Mouse (Mus musculus): ENCODE measurements around the gene C1galt1.

C1galt1 gene

DNA sequence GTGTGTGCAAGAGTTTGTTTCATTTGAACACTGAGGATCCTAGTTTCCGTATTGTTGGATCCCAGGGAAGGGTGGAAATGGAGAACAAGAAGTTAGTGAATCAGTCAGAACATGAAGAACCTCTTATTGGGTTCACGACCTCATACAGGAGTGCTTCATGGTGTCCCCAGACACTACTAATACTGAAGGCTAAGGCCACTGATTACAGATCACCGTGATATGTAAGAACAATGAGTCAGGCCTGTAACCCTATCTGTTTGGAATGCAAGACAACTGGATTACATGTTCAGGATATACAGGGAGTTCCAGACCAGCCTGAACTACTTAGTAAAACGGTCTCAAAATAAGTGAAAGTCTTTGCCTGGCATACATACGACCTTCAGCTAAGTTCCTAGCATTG is 13.9 kb downstream of the C1galt1 start:
- CTCF ChIA-PET: no interaction called here

DNA sequence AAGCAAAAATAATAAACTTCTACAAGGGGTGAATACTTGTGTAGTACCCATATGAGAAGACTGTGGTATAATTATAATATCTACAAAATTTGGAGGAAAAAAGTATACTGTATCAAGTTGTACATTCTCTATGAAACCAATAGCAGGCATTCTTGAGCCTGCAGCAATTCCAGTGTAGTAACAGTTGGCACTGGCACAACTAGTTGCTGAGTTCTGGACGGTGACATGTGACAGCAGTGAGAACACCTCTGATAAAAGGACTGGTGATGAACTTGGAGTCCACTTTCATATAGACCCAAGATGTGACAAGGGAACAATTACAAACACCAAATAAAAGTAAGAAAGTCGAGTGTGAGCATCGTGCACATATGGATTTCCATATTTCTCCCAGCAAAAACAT is 14.5 kb downstream of the C1galt1 start:
- CTCF ChIA-PET: no interaction called here

DNA sequence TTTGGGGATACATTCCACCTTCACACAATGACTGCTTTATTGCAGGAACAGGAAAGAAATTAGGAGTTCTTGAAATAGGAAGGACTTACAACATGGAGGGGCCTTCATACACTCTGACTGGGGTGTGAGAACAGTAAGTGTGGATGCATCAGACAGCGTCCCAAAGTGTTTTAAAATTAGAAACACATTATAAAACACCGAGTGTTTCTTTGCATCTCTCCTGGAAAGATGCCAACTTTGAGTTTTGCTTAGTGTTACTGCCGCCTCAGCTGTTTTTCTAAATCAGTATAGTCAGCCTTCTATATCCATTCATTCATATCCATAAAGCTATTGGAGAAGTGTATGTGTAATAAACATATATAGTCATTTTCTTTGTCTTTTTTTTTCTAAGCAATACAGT is 16.4 kb downstream of the C1galt1 start:
- CTCF ChIA-PET: no interaction called here

DNA sequence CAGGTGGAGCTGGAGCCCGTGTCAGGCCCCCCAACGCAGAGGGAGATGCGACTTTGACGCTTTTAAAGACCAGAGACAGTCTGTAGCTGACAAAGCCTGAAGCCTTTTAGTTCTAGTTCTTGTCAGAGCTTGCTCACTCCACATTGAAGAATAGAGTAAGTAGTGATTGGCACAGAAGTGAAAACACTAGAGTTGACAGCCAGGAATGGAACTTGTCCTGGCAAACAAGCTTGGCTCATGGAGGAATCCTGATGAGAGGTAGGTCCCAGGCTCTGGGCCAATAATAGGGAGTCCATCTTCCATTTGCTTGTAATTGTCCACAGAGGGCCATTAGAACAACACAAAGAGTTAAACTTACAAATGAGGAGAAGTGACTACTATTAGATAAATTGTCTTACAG is 18.7 kb downstream of the C1galt1 start:
- CTCF ChIA-PET: no interaction called here

DNA sequence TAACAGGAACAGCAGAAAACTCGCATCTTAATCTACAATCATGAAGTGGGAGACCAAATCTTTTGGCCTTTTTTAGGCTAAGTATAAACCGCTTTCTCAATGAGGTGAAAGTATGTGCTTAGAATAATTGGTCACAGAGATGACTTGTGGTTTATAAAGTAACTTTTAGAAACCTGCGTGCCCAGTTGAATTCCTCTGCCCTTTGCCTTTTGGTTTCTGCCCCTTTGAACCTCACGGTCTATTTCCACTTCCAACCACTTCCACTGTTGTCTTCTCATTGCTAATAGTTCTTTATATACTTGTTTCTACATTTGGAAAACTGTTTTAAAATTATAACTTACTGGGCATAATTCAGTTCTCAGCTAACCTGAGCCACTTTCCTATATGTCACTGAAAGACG is 32.2 kb downstream of the C1galt1 start:
- CTCF ChIA-PET: no interaction called here

DNA sequence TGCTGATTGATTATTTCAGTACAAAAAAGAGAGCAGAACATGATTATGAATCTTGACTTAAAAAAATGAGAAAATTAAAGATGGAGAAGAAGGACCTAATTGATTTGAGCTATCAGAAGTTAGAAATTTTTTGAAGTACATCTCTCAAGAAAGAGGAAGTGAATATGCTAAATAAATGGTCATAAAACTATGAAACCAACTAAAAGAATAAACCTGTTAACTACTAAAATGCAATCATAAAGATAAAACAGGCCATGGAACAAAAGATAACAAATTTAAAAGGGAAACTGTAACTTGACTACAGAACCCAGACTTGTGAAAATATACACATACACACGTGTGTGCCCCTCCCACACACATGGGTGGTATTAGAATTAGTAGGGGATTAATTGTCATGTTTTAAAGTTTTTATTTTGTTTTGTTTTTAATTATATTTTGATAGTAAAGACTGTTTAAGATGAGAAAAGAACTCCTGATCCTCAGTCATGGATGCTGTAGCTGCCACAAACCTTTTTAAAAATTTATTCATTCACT is 37.0 kb downstream of the C1galt1 start:
- CTCF ChIA-PET: no interaction called here

DNA sequence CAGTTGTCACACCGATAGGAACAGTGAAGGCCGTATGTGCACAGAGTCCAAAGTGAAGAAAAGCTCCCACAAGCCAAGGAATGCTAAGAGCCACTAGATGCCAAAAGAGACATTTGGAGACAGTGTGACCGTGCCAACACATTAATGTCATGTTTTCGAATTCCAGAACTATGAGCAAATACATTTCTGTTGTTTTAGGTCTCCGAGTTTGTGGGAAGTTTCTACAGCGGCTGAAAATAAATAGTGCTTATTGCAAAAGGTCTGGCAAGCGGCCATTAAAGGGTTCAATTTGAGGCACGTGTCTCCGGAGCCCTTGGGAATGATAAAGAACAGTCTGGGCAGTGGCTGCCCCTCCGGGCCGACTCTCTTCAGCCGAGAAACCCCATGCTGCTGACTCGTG is 37.9 kb downstream of the C1galt1 start:
- CTCF ChIA-PET: no interaction called here

DNA sequence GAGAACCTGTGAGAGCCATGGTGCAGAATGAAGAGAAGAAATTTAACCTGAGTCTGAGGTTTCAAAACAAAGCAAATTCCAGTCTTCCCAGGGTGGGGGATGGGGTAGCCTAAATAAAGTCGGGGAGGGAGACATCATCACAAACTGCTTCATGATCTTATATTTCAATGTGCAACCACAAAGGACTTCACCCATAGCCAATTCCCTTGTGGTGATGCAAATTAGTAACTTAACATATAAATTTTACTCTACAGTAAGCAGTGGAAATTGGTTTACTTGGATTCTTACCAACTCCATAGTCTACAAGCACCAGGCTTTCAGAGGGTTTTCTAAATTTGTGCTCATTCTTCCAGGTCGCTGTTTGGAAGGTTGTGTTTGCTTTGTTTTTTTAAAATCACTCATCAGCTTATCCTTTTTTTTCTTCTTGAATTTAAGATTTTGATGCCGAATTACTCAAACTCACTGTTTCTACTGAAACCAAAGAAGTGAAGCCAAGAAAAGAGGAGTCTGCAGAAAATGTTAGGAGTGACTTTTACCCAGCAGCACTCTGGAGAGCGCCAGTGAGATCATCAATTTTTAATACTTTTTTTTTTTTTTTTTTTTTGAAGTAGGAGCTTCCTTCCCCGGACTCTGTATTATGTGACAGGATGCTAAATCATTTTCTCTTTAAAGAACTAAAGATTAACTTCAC is 41.5 kb downstream of the C1galt1 start:
- CTCF ChIA-PET: no interaction called here

DNA sequence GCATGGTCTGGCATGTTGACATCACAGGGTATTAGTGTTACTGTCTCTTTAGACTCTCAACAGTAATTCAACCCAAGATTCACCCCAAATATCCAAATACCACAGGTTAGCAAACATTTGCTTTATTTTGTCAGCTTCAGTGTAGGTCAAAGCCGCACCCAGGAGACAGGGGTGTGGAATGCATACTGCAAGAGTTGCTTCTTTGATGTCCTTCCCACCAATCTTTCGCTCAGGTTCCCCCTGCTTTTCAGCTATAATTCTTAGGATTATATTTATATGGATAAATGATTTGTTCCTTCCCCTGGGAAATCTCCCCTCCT is 42.0 kb downstream of the C1galt1 start:
- CTCF ChIA-PET: no interaction called here

DNA sequence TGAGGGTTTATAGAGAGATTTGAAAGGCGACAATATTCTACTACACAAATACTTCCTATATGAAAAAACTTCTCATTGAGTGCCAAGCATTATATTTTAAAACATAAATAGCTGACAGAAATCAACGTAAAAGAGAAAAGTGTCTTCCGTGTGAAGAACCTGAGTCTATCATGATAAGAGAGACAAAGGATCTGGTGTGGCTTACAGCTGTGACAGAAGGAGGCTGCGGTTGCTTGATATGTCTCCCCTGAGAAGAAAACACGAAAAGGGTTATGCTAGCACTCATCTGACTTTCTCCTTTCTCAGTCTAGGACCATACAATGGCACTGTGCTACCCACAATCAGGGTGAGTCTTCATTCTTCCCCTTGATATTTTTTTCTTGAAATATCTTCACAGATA is 51.7 kb downstream of the C1galt1 start:
- CTCF ChIA-PET: no interaction called here

DNA sequence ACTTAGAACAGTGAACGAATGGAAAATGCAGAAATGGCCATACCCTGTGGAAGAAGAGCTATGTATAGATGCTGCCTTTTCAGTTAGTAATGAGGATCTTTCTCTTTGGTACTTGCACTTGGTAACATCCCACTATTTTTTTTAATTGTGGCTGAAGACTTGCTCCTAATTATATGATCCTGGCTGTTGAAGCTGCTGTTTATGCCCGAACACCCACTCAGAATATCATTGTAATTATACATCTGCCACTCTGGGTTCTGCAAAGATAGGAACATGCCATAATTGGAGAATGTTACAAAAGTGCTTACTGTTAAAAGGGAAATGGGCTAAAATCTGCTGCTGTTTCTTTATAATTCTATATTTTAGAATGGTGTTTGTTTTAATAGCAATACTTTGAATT is 67.4 kb downstream of the C1galt1 start:
- CTCF ChIA-PET: no interaction called here
